Mouse (Mus musculus) mouse embryonic stem cell (cell line): Measurements from ENCODE around the gene Clic5.

Experiments
- in situ Hi-C, 2 experiments: fragments of 300-500 bp; cut with MboI; formaldehyde crosslinking; loops; 1 replicate in 1 of 2; 3 replicates in 1 of 2; pipeline ENCODE4 v1.14.3; 2019 to 2020; ENCODE audit warnings: low sequenced_read_pairs in 2 of 2, low pct_unique_long_range_greater_than_20kb in 1 of 2, mixed read lengths in 1 of 2; ENCODE audit not compliant: unreplicated experiment in 1 of 2

The Clic5 gene

GRCm38 (mm10) chr17:44246153-44246700 is 57.8 kb downstream of the Clic5 start:
- in situ Hi-C loops: no loop called here

GRCm38 (mm10) chr17:44249544-44249943 is 61.2 kb downstream of the Clic5 start:
- in situ Hi-C loops: no loop called here

- in situ Hi-C loops: loop anchor here in 1 of 2 experiments (10.0 to 25.0 kb wide), 2 partner anchors 78 to 485 kb away; no protein-coding TSS in a partner anchor
These were observed 64.3 kb downstream of the Clic5 start for GRCm38 (mm10) chr17:44252653-44253052.

- in situ Hi-C loops: loop anchor here in 1 of 2 experiments (10.0 to 25.0 kb wide), 2 partner anchors 80 to 483 kb away; no protein-coding TSS in a partner anchor
These were observed 66.3 kb downstream of the Clic5 start for GRCm38 (mm10) chr17:44254698-44255097.

GRCm38 (mm10) chr17:44256583-44256982 is 68.2 kb downstream of the Clic5 start:
- in situ Hi-C loops: loop anchor here in 1 of 2 experiments (10.0 to 25.0 kb wide), 2 partner anchors 82 to 481 kb away; no protein-coding TSS in a partner anchor

GRCm38 (mm10) chr17:44259245-44259644 is 70.9 kb downstream of the Clic5 start:
- in situ Hi-C loops: loop anchor here in 1 of 2 experiments (10.0 to 25.0 kb wide), 2 partner anchors 84 to 478 kb away; no protein-coding TSS in a partner anchor

- in situ Hi-C loops: loop anchor here (10.0 to 25.0 kb wide), 2 partner anchors 473 to 476 kb away; no protein-coding TSS in a partner anchor
These were observed 73.3 kb downstream of the Clic5 start for GRCm38 (mm10) chr17:44261594-44262202.

GRCm38 (mm10) chr17:44270043-44270442 is 81.7 kb downstream of the Clic5 start:
- in situ Hi-C loops: loop anchor here in 1 of 2 experiments (25.0 kb wide), 1 partner anchor 467 kb away; no protein-coding TSS in a partner anchor

- in situ Hi-C loops: loop anchor here in 1 of 2 experiments (25.0 kb wide), 1 partner anchor 466 kb away; no protein-coding TSS in a partner anchor
These were observed 83.0 kb downstream of the Clic5 start for GRCm38 (mm10) chr17:44271426-44271825.

GRCm38 (mm10) chr17:44274804-44275203 is 86.4 kb downstream of the Clic5 start:
- in situ Hi-C loops: loop anchor here in 1 of 2 experiments (25.0 kb wide), 1 partner anchor 462 kb away; no protein-coding TSS in a partner anchor

- in situ Hi-C loops: no loop called here
These were observed 99.9 kb downstream of the Clic5 start for GRCm38 (mm10) chr17:44288320-44288719.

GRCm38 (mm10) chr17:44297221-44297620 is 108.8 kb downstream of the Clic5 start:
- in situ Hi-C loops: no loop called here

- in situ Hi-C loops: no loop called here
These were observed 111.9 kb downstream of the Clic5 start for GRCm38 (mm10) chr17:44300236-44300635.

- in situ Hi-C loops: no loop called here
These were observed 112.3 kb downstream of the Clic5 start for GRCm38 (mm10) chr17:44300723-44301122.

GRCm38 (mm10) chr17:44301224-44301811 is 112.9 kb downstream of the Clic5 start:
- in situ Hi-C loops: no loop called here

GRCm38 (mm10) chr17:44304076-44304475 is 115.7 kb downstream of the Clic5 start:
- in situ Hi-C loops: no loop called here

GRCm38 (mm10) chr17:44309914-44310622 is 121.7 kb downstream of the Clic5 start:
- in situ Hi-C loops: no loop called here

GRCm38 (mm10) chr17:44325314-44325713 is 136.9 kb downstream of the Clic5 start:
- in situ Hi-C loops: no loop called here
